11 mouse cellular contexts compared by ENCODE assay signal in genomic region chr12:79613846-79614582, GRCm38 (mm10).
DNase-seq lines count a peak whose midpoint lies in the region; ATAC-seq and TF ChIP-seq lines count a peak whose summit lies in the region.
"Had no signal": no experiment of that assay in that cellular context is flagged by ENCODE, and none has a peak within 500 bp of the region (broad histone marks: within the 10 kb centered on the region; RNA-seq: fewer than 3 reads in every experiment).

No protein-coding gene starts in this region.

- no peak for TF ChIP-seq POLR2A in kidney, adult 2 months (IDR thresholded peaks at IDR 0.05; ENCODE audit: low read depth, low read length)

- no peaks in the 10 kb centered on the region for H3K36me3 ChIP-seq in kidney, adult 2 months (ENCODE audit: control insufficient read depth, insufficient read depth, low read length)
- H3K36me3 ChIP-seq: forebrain, embryonic 12.5 days had no signal

- peaks cover 7% of the 10 kb centered on the region; the same call in 1 of the 2 replicates for H3K4me1 ChIP-seq in kidney, adult 2 months (ENCODE audit: control insufficient read depth, insufficient read depth, low read length)

- no peaks in the 10 kb centered on the region for H3K27me3 ChIP-seq in kidney, adult 2 months (replicated peaks; ENCODE audit: control insufficient read depth, insufficient read depth, low read length)
- H3K27me3 ChIP-seq: forebrain, embryonic 12.5 days had no signal

- peak; percentile 31 for DNase-seq in kidney, adult 2 months
- DNase-seq in kidney, postnatal 10 days: no peak
- DNase-seq in ZHBTc4 (ENCODE audit: low read depth, low spot score): peak; percentile 60
- DNase-seq in fat pad, adult 2 months (ENCODE audit: extremely low read depth, low read depth, low spot score): peak; percentile 67
- DNase-seq in lung, postnatal 36 days: peak; percentile 74
- DNase-seq in gastrocnemius, postnatal 10 days: no peak
- no peak for DNase-seq in right cerebral cortex, postnatal 25 days
- DNase-seq: spleen, adult 18-20 months had no signal

- WGBS in kidney, adult 2 months: 75% methylated on average over 9 of the region's 9 CpGs

- TF ChIP-seq CTCF in kidney, adult 2 months (conservative IDR thresholded peaks at IDR 0.05; ENCODE audit: insufficient read depth, insufficient read length, low read depth, low read length): no peak

- no peak for ATAC-seq in erythroblast, adult 5-6 weeks (replicated peaks; ENCODE audit: low FRiP score, poor library complexity, severe bottlenecking)

- no peak overlapping the region for H3K4me3 ChIP-seq in kidney, adult 2 months (ENCODE audit: insufficient read depth, low read depth, low read length)
- H3K4me3 ChIP-seq: forebrain, embryonic 12.5 days; layer of hippocampus, adult 2 months had no signal

- no peak overlapping the region for H3K27ac ChIP-seq in kidney, adult 2 months (ENCODE audit: insufficient read depth, low read depth, low read length)

Comparison
In these comparisons a context has a peak if more than half of its experiments do, and no peak if none do; other contexts are left out.
1. DNase-seq: peak in kidney, adult 2 months (single experiment), ZHBTc4 (single experiment), fat pad, adult 2 months (single experiment) and lung, postnatal 36 days (single experiment); none in kidney, postnatal 10 days (single experiment), gastrocnemius, postnatal 10 days (single experiment) and right cerebral cortex, postnatal 25 days (single experiment).